Mouse (Mus musculus): Measurements from ENCODE around the gene Asic2.

Asic2 gene

GRCm38 (mm10) chr11:81111626-81112025 lies 856.6 kb downstream of the Asic2 start:
- no peak for DNase-seq (ENCODE audit: low read depth, low spot score)

DNA sequence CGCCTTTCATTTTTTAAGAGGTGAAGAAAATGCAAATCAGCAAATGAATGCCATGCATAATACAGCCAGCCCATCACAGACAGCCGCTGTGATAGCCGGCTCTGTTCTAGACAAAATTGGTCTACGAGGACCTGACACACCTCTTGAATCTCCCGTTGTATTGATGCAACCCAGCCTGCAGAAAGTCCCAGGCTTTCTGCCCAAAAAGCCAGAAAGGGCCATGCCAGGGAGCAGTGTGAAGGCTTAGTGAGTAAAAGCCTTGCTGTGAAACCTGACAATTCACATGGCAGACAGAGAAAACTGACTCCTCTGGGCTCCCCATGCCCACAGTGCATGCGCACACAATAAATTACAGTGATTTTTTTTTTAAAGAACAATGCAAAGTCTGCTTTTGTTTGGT lies 858.2 kb downstream of the Asic2 start:
- DNase-seq (ENCODE audit: low read depth, low spot score) = no peak

- no peak for DNase-seq (ENCODE audit: low read depth, low spot score)
These were observed 861.3 kb downstream of the Asic2 start for GRCm38 (mm10) chr11:81106949-81107348.

- DNase-seq (ENCODE audit: low read depth, low spot score) = no peak
These were observed 867.4 kb downstream of the Asic2 start for GRCm38 (mm10) chr11:81100829-81101228.

GRCm38 (mm10) chr11:81096011-81096410 lies 872.2 kb downstream of the Asic2 start:
- no peak for DNase-seq (ENCODE audit: low read depth, low spot score)

DNA sequence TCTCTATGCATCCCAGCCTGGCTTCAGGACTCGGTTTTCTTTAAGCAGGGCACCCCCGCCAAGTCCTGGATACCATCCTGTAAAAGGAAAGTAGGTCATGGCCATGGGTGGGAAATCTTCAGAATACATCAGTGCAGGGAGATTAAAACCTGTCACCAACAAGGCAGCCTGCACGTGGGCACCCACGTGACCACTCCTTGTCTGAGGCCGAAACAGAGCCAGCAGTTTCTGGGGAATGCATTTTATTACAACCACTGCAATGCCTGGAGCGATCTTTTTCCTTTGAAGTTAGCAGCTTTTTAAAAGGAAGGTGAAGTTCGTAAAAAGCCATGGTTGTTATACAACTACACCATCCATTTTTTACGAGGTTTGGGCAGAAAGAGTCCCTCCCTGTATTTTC lies 873.7 kb downstream of the Asic2 start:
- peak; percentile 76 for DNase-seq (ENCODE audit: low read depth, low spot score)

- no peak for DNase-seq (ENCODE audit: low read depth, low spot score)
These were observed 876.1 kb downstream of the Asic2 start for GRCm38 (mm10) chr11:81092161-81092560.

- no peak for DNase-seq (ENCODE audit: low read depth, low spot score)
These were observed 884.4 kb downstream of the Asic2 start for GRCm38 (mm10) chr11:81083822-81084221.

DNA sequence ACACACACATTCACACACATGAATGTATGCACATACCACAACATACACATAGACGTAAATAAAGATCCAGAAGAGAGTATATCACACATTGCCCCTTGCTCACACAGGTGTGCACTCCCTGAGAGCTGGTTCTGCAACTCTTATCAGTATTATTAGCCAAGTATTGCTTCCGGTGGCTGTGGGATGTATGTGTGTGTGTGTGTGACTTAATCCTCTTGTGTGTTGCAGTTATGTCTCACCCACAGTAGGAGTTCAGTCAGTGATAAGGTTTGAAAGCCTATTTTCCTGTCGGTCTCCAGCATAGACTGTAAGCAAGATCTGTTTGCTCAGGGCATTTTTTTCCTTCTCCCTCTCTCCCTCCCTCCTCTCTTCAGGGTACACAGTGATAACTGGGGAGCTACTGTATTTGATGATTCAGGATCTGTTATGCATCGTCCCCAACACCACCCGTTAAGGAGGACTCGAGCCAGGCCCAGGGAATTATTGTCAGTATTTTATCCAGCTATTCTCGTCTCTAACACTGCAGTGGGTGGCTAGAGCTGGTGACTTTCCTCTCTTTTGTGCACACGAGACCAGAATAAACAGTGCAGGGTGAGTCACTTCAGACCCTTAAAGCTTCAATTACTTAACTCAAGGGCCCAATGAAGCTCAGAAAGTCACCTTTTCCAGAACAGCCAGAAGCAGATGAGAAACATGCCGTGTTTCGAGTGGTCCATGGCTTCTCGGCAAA lies 888.0 kb downstream of the Asic2 start:
- no peak for DNase-seq (ENCODE audit: low read depth, low spot score)

DNA sequence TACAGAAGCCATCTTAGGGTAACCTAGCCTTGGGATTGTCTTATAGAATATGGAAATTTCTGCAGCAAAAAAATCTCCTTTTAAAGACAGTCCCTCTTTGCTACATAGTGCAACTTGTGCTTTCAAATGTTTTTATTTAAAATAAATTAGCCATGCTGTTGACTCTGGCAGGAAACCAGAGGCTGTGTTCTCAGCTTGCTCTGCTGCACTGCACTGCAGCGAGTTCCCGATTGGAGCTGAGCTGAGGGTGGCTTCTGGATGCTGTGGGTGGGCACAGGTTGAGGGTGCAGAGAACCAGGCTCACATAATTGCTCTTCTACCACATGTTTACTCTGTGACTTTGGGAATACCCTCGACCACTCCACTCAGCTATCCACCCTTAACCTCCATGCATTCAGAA lies 889.0 kb downstream of the Asic2 start:
- DNase-seq (ENCODE audit: low read depth, low spot score) = no peak

- DNase-seq (ENCODE audit: low read depth, low spot score) = no peak
These were observed 896.4 kb downstream of the Asic2 start for GRCm38 (mm10) chr11:81071836-81072235.

DNA sequence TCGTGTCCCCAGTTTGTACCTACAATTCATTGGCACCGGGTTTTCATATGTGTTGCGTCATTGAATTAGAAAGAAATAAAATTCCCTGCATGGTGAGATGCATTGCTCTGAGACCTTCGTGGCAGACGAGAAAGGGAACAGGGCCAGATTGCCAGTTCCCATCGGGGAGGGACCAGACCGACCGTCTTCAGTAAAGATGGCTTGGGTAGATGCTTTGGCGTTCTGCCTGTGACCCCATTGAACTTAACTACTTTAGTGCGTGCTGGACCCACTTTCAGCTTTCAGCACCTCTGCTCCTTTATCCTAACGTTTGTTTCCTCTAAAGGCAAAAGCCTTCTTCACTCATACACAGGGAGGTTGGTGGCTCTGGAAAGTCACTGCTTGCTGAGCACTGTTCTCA lies 902.9 kb downstream of the Asic2 start:
- DNase-seq (ENCODE audit: low read depth, low spot score) = no peak

DNA sequence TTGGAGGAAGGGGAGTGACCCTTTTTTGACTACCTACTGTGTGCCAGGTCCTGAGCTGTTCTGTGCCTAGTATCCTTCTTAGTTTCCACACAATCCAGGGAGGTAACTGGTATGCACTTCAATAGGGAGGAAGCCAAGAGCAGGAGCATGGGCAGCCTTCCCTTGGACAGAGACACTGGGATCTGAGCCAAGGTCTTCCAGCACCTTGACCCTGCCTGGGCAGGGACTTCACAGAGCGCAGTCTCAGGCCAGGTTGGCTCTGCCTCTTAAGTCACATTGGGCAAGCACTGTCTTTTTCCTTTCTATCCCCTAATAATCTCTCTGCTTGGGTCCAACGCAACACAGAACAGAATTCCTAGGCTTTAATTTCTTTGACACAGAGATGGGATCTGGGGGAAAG lies 904.3 kb downstream of the Asic2 start:
- DNase-seq (ENCODE audit: low read depth, low spot score) = no peak

DNA sequence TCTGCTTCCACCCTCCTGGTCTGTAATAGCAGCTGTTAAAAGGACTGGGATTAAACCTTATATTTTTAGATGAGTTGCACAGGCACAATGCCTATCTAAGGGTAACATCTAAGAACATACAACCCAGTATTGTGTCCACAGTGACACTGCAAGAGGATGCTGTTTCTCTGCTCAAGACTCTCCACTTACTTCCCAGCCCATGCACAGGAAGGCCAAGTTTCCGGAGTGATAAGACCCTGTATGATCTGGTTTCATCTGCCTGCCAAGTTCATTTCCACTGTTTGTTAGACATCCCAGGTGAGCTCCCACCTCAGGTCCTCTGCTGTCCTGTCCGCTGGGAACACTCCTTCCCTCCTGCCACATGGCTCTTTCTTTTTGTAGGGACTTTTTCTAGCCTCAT lies 908.2 kb downstream of the Asic2 start:
- DNase-seq (ENCODE audit: low read depth, low spot score) = no peak

DNA sequence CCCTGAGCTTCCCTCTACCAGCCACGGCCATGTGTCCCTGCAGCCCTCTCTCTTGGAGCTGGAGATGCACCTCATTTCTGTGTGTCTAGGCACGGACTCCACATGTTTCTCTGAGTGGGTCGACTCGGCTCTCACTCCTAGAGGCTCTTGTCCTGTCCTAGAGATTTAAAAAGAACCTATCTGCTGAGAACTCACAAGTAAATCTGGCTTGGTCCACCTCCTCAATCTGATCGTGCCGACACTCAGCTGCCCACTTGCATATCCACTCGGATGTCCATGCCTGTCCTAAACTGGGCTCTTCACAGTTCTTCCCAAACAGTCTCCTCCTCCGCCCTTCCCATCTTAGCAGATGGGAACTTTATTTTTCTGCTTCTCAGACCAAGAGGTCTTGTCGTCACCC lies 908.7 kb downstream of the Asic2 start:
- DNase-seq (ENCODE audit: low read depth, low spot score) = no peak

GRCm38 (mm10) chr11:81057506-81057905 lies 910.8 kb downstream of the Asic2 start:
- DNase-seq (ENCODE audit: low read depth, low spot score) = no peak

DNA sequence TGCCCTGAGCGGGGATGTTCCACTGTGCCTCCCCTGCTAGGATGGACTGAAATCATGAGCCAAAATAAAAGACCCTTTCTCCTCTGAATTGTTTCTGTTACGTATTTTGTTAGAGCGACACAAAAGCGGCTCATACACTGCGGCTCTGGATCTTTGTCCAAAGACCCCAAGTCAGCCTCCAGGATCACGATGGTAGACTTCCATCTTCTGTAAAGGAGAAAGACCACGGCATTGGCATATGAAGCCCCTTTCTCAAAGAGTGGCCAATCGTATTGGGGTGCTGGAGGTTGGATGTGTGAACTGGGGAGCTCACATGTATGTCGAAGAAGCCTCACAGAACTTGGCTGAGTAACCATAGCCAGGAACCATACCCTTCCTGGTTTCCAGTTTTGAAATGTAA lies 911.5 kb downstream of the Asic2 start:
- DNase-seq (ENCODE audit: low read depth, low spot score) = no peak

DNA sequence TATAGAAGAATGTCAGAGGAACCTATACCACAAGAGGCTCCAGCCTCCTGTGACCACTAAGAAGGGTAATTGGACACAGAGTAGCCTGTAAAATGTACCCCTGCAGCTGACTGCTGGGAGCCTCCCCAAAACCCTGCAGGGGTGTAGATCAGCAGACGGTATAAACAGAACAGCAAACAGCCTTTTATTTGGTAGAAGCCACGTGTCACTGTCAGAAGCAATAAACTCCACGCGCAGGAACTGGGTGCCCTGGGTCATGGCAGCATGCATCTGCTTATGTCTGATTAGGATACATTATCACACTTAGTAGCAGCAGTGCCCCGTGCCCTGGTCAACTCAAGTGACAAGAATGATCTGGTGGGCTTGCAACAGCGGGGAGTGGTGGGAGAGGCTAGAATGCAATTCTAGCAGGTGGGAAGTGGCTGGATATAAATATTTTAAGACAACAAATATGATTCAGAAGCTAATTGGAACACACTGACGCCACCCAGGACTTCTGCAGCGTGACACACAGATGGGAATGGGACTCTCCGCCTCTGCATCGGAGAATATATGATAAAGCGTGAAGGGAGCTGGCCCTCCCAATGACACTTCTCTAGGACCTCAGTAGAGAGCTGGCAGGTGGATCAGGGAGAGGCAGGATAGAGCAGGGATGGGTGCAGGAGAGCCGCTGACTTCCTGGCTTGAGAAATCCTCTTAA lies 912.7 kb downstream of the Asic2 start:
- no peak for DNase-seq (ENCODE audit: low read depth, low spot score)

GRCm38 (mm10) chr11:81053826-81054225 lies 914.4 kb downstream of the Asic2 start:
- no peak for DNase-seq (ENCODE audit: low read depth, low spot score)

- DNase-seq (ENCODE audit: low read depth, low spot score) = no peak
These were observed 926.6 kb downstream of the Asic2 start for GRCm38 (mm10) chr11:81041671-81042070.

- DNase-seq (ENCODE audit: low read depth, low spot score) = no peak
These were observed 928.3 kb downstream of the Asic2 start for GRCm38 (mm10) chr11:81039976-81040375.

DNA sequence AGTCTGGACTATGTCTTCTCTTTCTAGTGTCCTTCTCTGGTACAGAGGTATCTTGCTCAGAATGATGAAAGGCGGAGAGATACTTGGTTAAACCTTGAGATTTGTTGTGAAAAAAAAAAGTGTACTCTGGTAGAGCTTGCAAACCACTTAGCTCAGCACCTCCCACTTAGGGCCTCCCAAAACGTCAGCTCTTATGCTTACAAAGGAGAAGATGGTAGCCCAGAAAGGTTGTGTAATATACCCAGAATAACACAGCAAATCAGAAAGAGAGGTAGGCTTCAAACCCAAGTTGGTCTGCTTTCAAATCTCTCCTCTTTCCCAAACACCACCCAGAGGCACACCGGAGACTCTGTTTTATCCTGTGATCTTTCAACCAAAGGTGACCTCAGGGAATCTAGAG lies 936.1 kb downstream of the Asic2 start:
- DNase-seq (ENCODE audit: low read depth, low spot score) = no peak

DNA sequence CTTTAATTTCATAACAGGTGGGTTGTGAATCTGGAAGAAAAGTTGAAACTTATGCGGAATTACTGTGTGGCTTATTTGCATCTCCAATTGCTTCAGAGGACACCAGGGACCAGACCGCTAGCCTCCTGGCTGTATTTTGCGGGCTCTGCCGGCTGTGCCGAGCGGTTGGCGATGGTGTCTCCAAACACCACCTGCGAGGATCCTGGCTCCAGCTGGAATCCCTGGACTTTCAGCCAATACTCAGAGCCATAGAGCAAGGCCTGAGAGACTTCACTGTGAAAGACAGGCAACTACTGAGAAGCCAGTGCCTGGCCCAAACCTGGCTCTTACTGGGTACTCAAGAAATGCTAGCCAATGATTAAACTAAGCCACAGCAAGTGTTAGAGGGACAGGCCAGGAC lies 953.5 kb downstream of the Asic2 start:
- DNase-seq (ENCODE audit: low read depth, low spot score) = no peak
